In genomic region chr6:90505906-90506305, GRCm38 (mm10) we compare ENCODE assay signal across 10 mouse cellular contexts. TPM values are rescaled to one million over a fixed set of nuclear protein-coding genes. Genes with fewer than 3 reads are reported as not detected.
DNase-seq lines count a peak whose midpoint lies in the region; ATAC-seq lines count a peak whose summit lies in the region.
"Had no signal": no experiment of that assay in that cellular context is flagged by ENCODE, and none has a peak within 500 bp of the region (broad histone marks: within the 10 kb centered on the region; RNA-seq: fewer than 3 reads in every experiment).

No protein-coding gene starts in this region.

- H3K9ac ChIP-seq in forebrain, embryonic 16.5 days (replicated peaks; ENCODE audit: low read depth, low read length) = no peak overlapping the region
- H3K9ac ChIP-seq in forebrain, embryonic 12.5 days = no peak overlapping the region
- no peak overlapping the region for H3K9ac ChIP-seq in midbrain, embryonic 16.5 days (ENCODE audit: low read depth, low read length)
- H3K9ac ChIP-seq in midbrain, embryonic 14.5 days (replicated peaks; ENCODE audit: low read length) = no peak overlapping the region
- no peak overlapping the region for H3K9ac ChIP-seq in intestine, embryonic 16.5 days (ENCODE audit: low read depth, low read length)

- H3K27me3 ChIP-seq in forebrain, embryonic 16.5 days (replicated peaks; ENCODE audit: control insufficient read depth, insufficient read depth, low read length) = no peaks in the 10 kb centered on the region
- no peaks in the 10 kb centered on the region for H3K27me3 ChIP-seq in forebrain, embryonic 12.5 days
- H3K27me3 ChIP-seq in midbrain, embryonic 16.5 days (ENCODE audit: control insufficient read depth, insufficient read depth, low read depth, low read length) = no peaks in the 10 kb centered on the region
- no peaks in the 10 kb centered on the region for H3K27me3 ChIP-seq in midbrain, embryonic 14.5 days (ENCODE audit: control insufficient read depth, insufficient read depth, low read length)
- H3K27me3 ChIP-seq in intestine, embryonic 16.5 days (replicated peaks; ENCODE audit: control insufficient read depth, insufficient read depth, low read length) = no peaks in the 10 kb centered on the region

- no peak overlapping the region for H3K4me2 ChIP-seq in forebrain, embryonic 16.5 days (ENCODE audit: low read length)
- no peak overlapping the region for H3K4me2 ChIP-seq in forebrain, embryonic 12.5 days
- no peak overlapping the region for H3K4me2 ChIP-seq in midbrain, embryonic 16.5 days (ENCODE audit: low read length)
- no peak overlapping the region for H3K4me2 ChIP-seq in midbrain, embryonic 14.5 days (ENCODE audit: low read length)
- H3K4me2 ChIP-seq in intestine, embryonic 16.5 days (ENCODE audit: low read depth, low read length) = no peak overlapping the region

- no peaks in the 10 kb centered on the region for H3K36me3 ChIP-seq in forebrain, embryonic 16.5 days (ENCODE audit: control insufficient read depth, insufficient read depth)
- H3K36me3 ChIP-seq in forebrain, embryonic 12.5 days (replicated peaks) = no peaks in the 10 kb centered on the region
- H3K36me3 ChIP-seq in midbrain, embryonic 16.5 days (ENCODE audit: control insufficient read depth, insufficient read depth, low read length) = no peaks in the 10 kb centered on the region
- H3K36me3 ChIP-seq in midbrain, embryonic 14.5 days (ENCODE audit: control insufficient read depth, insufficient read depth, low read length) = no peaks in the 10 kb centered on the region
- no peaks in the 10 kb centered on the region for H3K36me3 ChIP-seq in intestine, embryonic 16.5 days (ENCODE audit: control insufficient read depth, insufficient read depth, low read length)

- DNase-seq in midbrain, embryonic 14.5 days = no peak
- DNase-seq in lung, postnatal 36 days = peak; percentile 79
- no peak for DNase-seq in layer of hippocampus, postnatal 14 days (ENCODE audit: low spot score in 2 of 2)
- DNase-seq: embryo, embryonic 11 days; right cerebral cortex, postnatal 14 days had no signal

- H3K4me1 ChIP-seq in forebrain, embryonic 16.5 days (replicated peaks; ENCODE audit: control insufficient read depth, insufficient read depth, low read length) = peaks cover 38% of the 10 kb centered on the region
- H3K4me1 ChIP-seq in forebrain, embryonic 12.5 days = peaks cover 12% of the 10 kb centered on the region
- H3K4me1 ChIP-seq in midbrain, embryonic 16.5 days (ENCODE audit: control insufficient read depth, insufficient read depth, low read length) = peaks cover 4% of the 10 kb centered on the region; the same call in 1 of the 2 replicates
- H3K4me1 ChIP-seq in midbrain, embryonic 14.5 days (ENCODE audit: control insufficient read depth, insufficient read depth, low read length) = no peaks in the 10 kb centered on the region; the same call in 1 of the 2 replicates
- peaks cover 28% of the 10 kb centered on the region for H3K4me1 ChIP-seq in intestine, embryonic 16.5 days (ENCODE audit: control insufficient read depth, insufficient read depth, low read length)

- peak overlapping the region; percentile 84 for H3K27ac ChIP-seq in forebrain, embryonic 16.5 days (ENCODE audit: low read length)
- no peak overlapping the region for H3K27ac ChIP-seq in forebrain, embryonic 12.5 days
- H3K27ac ChIP-seq in midbrain, embryonic 16.5 days (ENCODE audit: low read length) = peak overlapping the region; percentile 74
- H3K27ac ChIP-seq in midbrain, embryonic 14.5 days (replicated peaks; ENCODE audit: low read depth, low read length) = no peak overlapping the region
- H3K27ac ChIP-seq in intestine, embryonic 16.5 days (ENCODE audit: low read length) = 0 out of 2 replicates have a peak overlapping the region, but pooled peaks have one; percentile 56

- WGBS in forebrain, embryonic 16.5 days = 54% methylated on average over 6 of the region's 6 CpGs
- WGBS in forebrain, embryonic 12.5 days = 80% methylated on average over 6 of the region's 6 CpGs
- 63% methylated on average over 6 of the region's 6 CpGs for WGBS in midbrain, embryonic 16.5 days
- WGBS in midbrain, embryonic 14.5 days = 74% methylated on average over 6 of the region's 6 CpGs
- WGBS in intestine, embryonic 16.5 days = 40% methylated on average over 6 of the region's 6 CpGs

- no peak for ATAC-seq in forebrain, embryonic 16.5 days
- ATAC-seq in forebrain, embryonic 12.5 days (ENCODE audit: low FRiP score) = no peak
- ATAC-seq in midbrain, embryonic 16.5 days = no peak
- no peak for ATAC-seq in midbrain, embryonic 14.5 days (ENCODE audit: low FRiP score, low TSS enrichment)
- no peak for ATAC-seq in intestine, embryonic 16.5 days
- no peak for ATAC-seq in erythroblast, adult 5-6 weeks (replicated peaks; ENCODE audit: low FRiP score, poor library complexity, severe bottlenecking)

- H3K4me3 ChIP-seq in forebrain, embryonic 16.5 days (replicated peaks; ENCODE audit: low read length) = no peak overlapping the region
- no peak overlapping the region for H3K4me3 ChIP-seq in forebrain, embryonic 12.5 days (replicated peaks)
- H3K4me3 ChIP-seq in midbrain, embryonic 16.5 days (ENCODE audit: low read depth, low read length) = no peak overlapping the region
- no peak overlapping the region for H3K4me3 ChIP-seq in midbrain, embryonic 14.5 days (replicated peaks; ENCODE audit: low read depth, low read length)
- no peak overlapping the region for H3K4me3 ChIP-seq in intestine, embryonic 16.5 days (ENCODE audit: low read length)

- H3K9me3 ChIP-seq in forebrain, embryonic 16.5 days (ENCODE audit: control insufficient read depth, low read length) = no peaks in the 10 kb centered on the region
- no peaks in the 10 kb centered on the region for H3K9me3 ChIP-seq in forebrain, embryonic 12.5 days
- no peaks in the 10 kb centered on the region for H3K9me3 ChIP-seq in midbrain, embryonic 16.5 days (replicated peaks; ENCODE audit: control insufficient read depth, low read length, poor library complexity, severe bottlenecking)
- no peaks in the 10 kb centered on the region for H3K9me3 ChIP-seq in midbrain, embryonic 14.5 days (ENCODE audit: control insufficient read depth, low read length)
- H3K9me3 ChIP-seq in intestine, embryonic 16.5 days (ENCODE audit: control insufficient read depth, low read length) = no peaks in the 10 kb centered on the region

RNA-seq across cellular contexts. Expression of gene Aldh1l1, which starts 19.7 kb away (rescaled TPM):
- 33.3 and 38.0 TPM in 2 replicates for polyA plus RNA-seq in forebrain, embryonic 16.5 days (2015; fragmentation: Nextera tagmentation; extraction: Ambion mirVana)
- polyA plus RNA-seq in forebrain, embryonic 12.5 days (2016; fragmentation: Nextera tagmentation; extraction: Ambion mirVana) = 2.0 TPM in 2 replicates
- 46.5 and 72.2 TPM in 2 replicates for polyA plus RNA-seq in midbrain, embryonic 16.5 days (2015; fragmentation: Nextera tagmentation; extraction: Ambion mirVana)
- 44.5 and 51.9 TPM in 2 replicates for polyA plus RNA-seq in midbrain, embryonic 14.5 days (2014; fragmentation: Nextera tagmentation; extraction: Ambion mirVana)
- 27.4 and 32.7 TPM in 2 replicates for polyA plus RNA-seq in intestine, embryonic 16.5 days (2015; fragmentation: Nextera tagmentation; extraction: Ambion mirVana)
- total RNA-seq in erythroblast, adult 5-6 weeks (2015; ENCODE audit: low replicate concordance) = not detected in 2 replicates
- 1.2 TPM in 1 of 2 replicates, not detected in the other for total RNA-seq in erythroblast, adult 5-6 weeks (2017; ENCODE audit: low replicate concordance)
- total RNA-seq in layer of hippocampus, postnatal 14 days (2021) = 10 to 100 TPM; 42.9 to 45.0 TPM

RNA-seq across cellular contexts. Expression of gene Klf15, which starts 43.5 kb away (rescaled TPM):
- polyA plus RNA-seq in forebrain, embryonic 16.5 days (2015; fragmentation: Nextera tagmentation; extraction: Ambion mirVana) = 11.6 and 14.3 TPM in 2 replicates
- polyA plus RNA-seq in forebrain, embryonic 12.5 days (2016; fragmentation: Nextera tagmentation; extraction: Ambion mirVana) = 3.8 and 4.3 TPM in 2 replicates
- 12.6 and 17.5 TPM in 2 replicates for polyA plus RNA-seq in midbrain, embryonic 16.5 days (2015; fragmentation: Nextera tagmentation; extraction: Ambion mirVana)
- polyA plus RNA-seq in midbrain, embryonic 14.5 days (2014; fragmentation: Nextera tagmentation; extraction: Ambion mirVana) = 13.9 and 14.2 TPM in 2 replicates
- polyA plus RNA-seq in intestine, embryonic 16.5 days (2015; fragmentation: Nextera tagmentation; extraction: Ambion mirVana) = 5.9 and 6.3 TPM in 2 replicates
- not detected in 2 replicates for total RNA-seq in erythroblast, adult 5-6 weeks (2015; ENCODE audit: low replicate concordance)
- 0.42 and 0.43 TPM in 2 replicates for total RNA-seq in erythroblast, adult 5-6 weeks (2017; ENCODE audit: low replicate concordance)
- total RNA-seq in layer of hippocampus, postnatal 14 days (2021) = 10 to 100 TPM; 25.5 to 28.5 TPM

Comparison
In these comparisons a context has a peak if more than half of its experiments do, and no peak if none do; other contexts are left out.
1. H3K27ac ChIP-seq: peak in forebrain, embryonic 16.5 days (single experiment), midbrain, embryonic 16.5 days (single experiment) and intestine, embryonic 16.5 days (single experiment); none in forebrain, embryonic 12.5 days (single experiment) and midbrain, embryonic 14.5 days (single experiment).